8 mouse cellular contexts compared by ENCODE assay signal in genomic region chr11:4186486-4187317, GRCm38 (mm10). TPM values are rescaled to one million over a fixed set of nuclear protein-coding genes. Genes with fewer than 3 reads are reported as not detected.
A peak's percentile ranks its signal among the peaks of the same experiment; 100 is the strongest.
DNase-seq lines count a peak whose midpoint lies in the region; ATAC-seq and TF ChIP-seq lines count a peak whose summit lies in the region.

TSS of gene Tbc1d10a (plus strand) at chr11:4186789.

- H3K9me3 ChIP-seq in MEL (replicated peaks; ENCODE audit: insufficient read depth, low read length) = no peaks in the 10 kb centered on the region
- H3K9me3 ChIP-seq in forebrain, postnatal 0 days (ENCODE audit: low read length) = no peaks in the 10 kb centered on the region
- no peaks in the 10 kb centered on the region for H3K9me3 ChIP-seq in lung, embryonic 15.5 days

- peak within 1 kb of the TSS; percentile 83 to 91 for H3K4me3 ChIP-seq in MEL (ENCODE audit: control insufficient read depth in 1 of 2, insufficient read depth in 1 of 2, low read depth in 2 of 2, low read length in 2 of 2)
- peak within 1 kb of the TSS; percentile 90 for H3K4me3 ChIP-seq in cerebellum, adult 2 months (replicated peaks; ENCODE audit: insufficient read depth, low read depth, low read length)
- peak within 1 kb of the TSS; percentile 70 for H3K4me3 ChIP-seq in forebrain, postnatal 0 days (ENCODE audit: low read depth, low read length)
- H3K4me3 ChIP-seq in lung, embryonic 15.5 days = peak within 1 kb of the TSS; percentile 67

- H3K79me2 ChIP-seq in MEL (ENCODE audit: control insufficient read depth, insufficient read depth, low read length, poor library complexity) = peaks cover 8% of the 10 kb centered on the region

- WGBS in cerebellum, adult 2 months = 1% methylated on average over 66 of the region's 71 CpGs
- WGBS in forebrain, postnatal 0 days = under 1% methylated on average over 62 of the region's 71 CpGs
- under 1% methylated on average over 71 of the region's 71 CpGs for WGBS in lung, embryonic 15.5 days

- peaks cover 9 to 11% of the 10 kb centered on the region in 2 experiments for H3K36me3 ChIP-seq in MEL (ENCODE audit: control insufficient read depth in 1 of 2, insufficient read depth in 2 of 2, low read length in 2 of 2)
- H3K36me3 ChIP-seq in forebrain, postnatal 0 days (ENCODE audit: insufficient read depth) = peaks cover 18% of the 10 kb centered on the region
- H3K36me3 ChIP-seq in lung, embryonic 15.5 days = peaks cover 9% of the 10 kb centered on the region

- peak; percentile 99 for DNase-seq in MEL (ENCODE audit: low read depth, low spot score)
- DNase-seq in cerebellum, adult 2 months = peak; percentile 98 to 99
- peak; percentile 98 for DNase-seq in forebrain, postnatal 0 days
- DNase-seq in heart, postnatal 4 days = peak; percentile 99
- DNase-seq in layer of hippocampus, adult 8-10 months (ENCODE audit: low spot score in 2 of 2) = peak; percentile 97
- DNase-seq in ovary, adult 18-20 months (ENCODE audit: low spot score) = peak; percentile 98
- peak; percentile 99 for DNase-seq in thymus, postnatal 0 days (ENCODE audit: low spot score)

- H3K9ac ChIP-seq in MEL (ENCODE audit: control insufficient read depth, low read depth, low read length, poor library complexity, severe bottlenecking) = peak within 1 kb of the TSS; percentile 85
- peak within 1 kb of the TSS; percentile 86 for H3K9ac ChIP-seq in forebrain, postnatal 0 days
- H3K9ac ChIP-seq in lung, embryonic 15.5 days = peak within 1 kb of the TSS; percentile 83

- TF ChIP-seq RAD21 in MEL (IDR thresholded peaks at IDR 0.05; ENCODE audit: low read depth, low read length) = no peak

- H3K4me1 ChIP-seq in MEL (ENCODE audit: control insufficient read depth in 1 of 2, insufficient read depth in 2 of 2, low read length in 2 of 2) = peaks cover 0 to 10% of the 10 kb centered on the region in 2 experiments; a peak in 3 of 4 replicates
- H3K4me1 ChIP-seq in cerebellum, adult 2 months (ENCODE audit: control insufficient read depth, insufficient read depth, low read length) = peaks cover 9% of the 10 kb centered on the region; the same call in 1 of the 2 replicates
- peaks cover 7% of the 10 kb centered on the region; the same call in 1 of the 2 replicates for H3K4me1 ChIP-seq in forebrain, postnatal 0 days (ENCODE audit: insufficient read depth)
- peaks cover 15% of the 10 kb centered on the region for H3K4me1 ChIP-seq in lung, embryonic 15.5 days

- ATAC-seq in forebrain, postnatal 0 days = peak; percentile 99
- ATAC-seq in lung, embryonic 15.5 days (ENCODE audit: borderline replicate concordance, extremely low read depth, low FRiP score, low TSS enrichment) = peak; percentile 99

- 0 out of 6 replicates have a peak, but pooled peaks of 1 of the 3 experiments have one; percentile 5 for TF ChIP-seq CTCF in MEL (IDR thresholded peaks at IDR 0.05 in 2 of 3, conservative IDR thresholded peaks at IDR 0.05 in 1 of 3; ENCODE audit: control insufficient read depth in 1 of 3, insufficient read depth in 1 of 3, low read depth in 2 of 3, low read length in 3 of 3, poor library complexity in 1 of 3, severe bottlenecking in 1 of 3)
- no peak for TF ChIP-seq CTCF in cerebellum, adult 2 months (IDR thresholded peaks at IDR 0.05; ENCODE audit: borderline replicate concordance, insufficient read depth, low read depth, low read length)
- TF ChIP-seq CTCF in forebrain, postnatal 0 days (IDR thresholded peaks at IDR 0.05; ENCODE audit: low read depth) = no peak

- no peak within 1 kb of the TSS for H3K27ac ChIP-seq in MEL (ENCODE audit: control insufficient read depth, low read depth, low read length)
- H3K27ac ChIP-seq in cerebellum, adult 2 months (ENCODE audit: insufficient read depth, low read length) = peak within 1 kb of the TSS; percentile 44; the same call in 1 of the 2 replicates
- peak within 1 kb of the TSS; percentile 72 for H3K27ac ChIP-seq in forebrain, postnatal 0 days (ENCODE audit: low read depth, low read length)
- H3K27ac ChIP-seq in lung, embryonic 15.5 days = peak within 1 kb of the TSS; percentile 32; the same call in 1 of the 2 replicates

- no peaks in the 10 kb centered on the region for H3K27me3 ChIP-seq in MEL (ENCODE audit: control insufficient read depth in 1 of 2, insufficient read depth in 2 of 2, low read length in 2 of 2)
- H3K27me3 ChIP-seq in cerebellum, adult 2 months (ENCODE audit: control insufficient read depth, insufficient read depth, low read length) = no peaks in the 10 kb centered on the region
- H3K27me3 ChIP-seq in forebrain, postnatal 0 days (ENCODE audit: insufficient read depth, low read length) = no peaks in the 10 kb centered on the region
- H3K27me3 ChIP-seq in lung, embryonic 15.5 days = no peaks in the 10 kb centered on the region

- no peak for TF ChIP-seq EP300 in MEL (IDR thresholded peaks at IDR 0.05; ENCODE audit: low read depth in 1 of 2, low read length in 2 of 2)

- H3K4me2 ChIP-seq in forebrain, postnatal 0 days (ENCODE audit: low read depth) = peak within 1 kb of the TSS; percentile 70
- peak within 1 kb of the TSS; percentile 80 for H3K4me2 ChIP-seq in lung, embryonic 15.5 days

- TF ChIP-seq POLR2A in MEL (IDR thresholded peaks at IDR 0.05; ENCODE audit: control insufficient read depth in 1 of 2, insufficient read depth in 1 of 2, low read depth in 1 of 2, low read length in 2 of 2, poor library complexity in 1 of 2) = peak; percentile 85 to 97
- TF ChIP-seq POLR2A in cerebellum, adult 2 months (IDR thresholded peaks at IDR 0.05; ENCODE audit: borderline replicate concordance, insufficient read depth, low read length) = peak; percentile 74

TF ChIP-seq in MEL, 35 proteins besides CTCF, POLR2A, EP300 and RAD21 (continues in another document):
- TF ChIP-seq E2F4 (IDR thresholded peaks at IDR 0.05; ENCODE audit: borderline replicate concordance, low read depth, low read length) = no peak
- no peak for TF ChIP-seq MYC (IDR thresholded peaks at IDR 0.05; ENCODE audit: low read depth, low read length)
- TF ChIP-seq ZKSCAN1 (IDR thresholded peaks at IDR 0.05; ENCODE audit: low read depth, low read length) = no peak
- TF ChIP-seq MAX (IDR thresholded peaks at IDR 0.05; ENCODE audit: low read length) = peak; percentile 38; the same call in 1 of the 2 replicates
- TF ChIP-seq GABPA (IDR thresholded peaks at IDR 0.05; ENCODE audit: low read depth, low read length) = no peak
- TF ChIP-seq MAZ (IDR thresholded peaks at IDR 0.05; ENCODE audit: low read depth, low read length) = peak; percentile 71; the same call in 1 of the 2 replicates
- peak; percentile 25 for TF ChIP-seq MXI1 (IDR thresholded peaks at IDR 0.05; ENCODE audit: low read depth, low read length)
- 0 out of 2 replicates have a peak, but pooled peaks have one; percentile 9 for TF ChIP-seq SMC3 (IDR thresholded peaks at IDR 0.05; ENCODE audit: low read depth, low read length)
- no peak for TF ChIP-seq ZC3H11A (IDR thresholded peaks at IDR 0.05; ENCODE audit: low read depth, low read length)
- no peak for TF ChIP-seq ZNF384 (IDR thresholded peaks at IDR 0.05; ENCODE audit: low read depth, low read length)
- no peak for TF ChIP-seq MYB (IDR thresholded peaks at IDR 0.05; ENCODE audit: low read depth, low read length)
- TF ChIP-seq GATA1 (IDR thresholded peaks at IDR 0.05; ENCODE audit: low read depth, low read length) = no peak
- no peak for TF ChIP-seq NRF1 (IDR thresholded peaks at IDR 0.05; ENCODE audit: insufficient read depth, low read depth, low read length, poor library complexity, severe bottlenecking)
- TF ChIP-seq POLR2AphosphoS5 (IDR thresholded peaks at IDR 0.05; ENCODE audit: borderline replicate concordance, low read depth, low read length) = no peak
- TF ChIP-seq CHD1 (IDR thresholded peaks at IDR 0.05; ENCODE audit: low read depth, low read length) = no peak
- TF ChIP-seq TCF12 (IDR thresholded peaks at IDR 0.05; ENCODE audit: low read depth, low read length) = no peak; the same call in 1 of the 2 replicates
- TF ChIP-seq ETS1 (IDR thresholded peaks at IDR 0.05; ENCODE audit: low read depth, low read length) = no peak
- peak; percentile 79 for TF ChIP-seq SIN3A (IDR thresholded peaks at IDR 0.05; ENCODE audit: low read length)
- TF ChIP-seq HCFC1 (IDR thresholded peaks at IDR 0.05; ENCODE audit: low read depth, low read length) = peak; percentile 75
- peak; percentile 92; the same call in 1 of the 2 replicates for TF ChIP-seq UBTF (IDR thresholded peaks at IDR 0.05; ENCODE audit: borderline replicate concordance, insufficient read depth, low read depth, low read length)
- TF ChIP-seq USF2 (IDR thresholded peaks at IDR 0.05; ENCODE audit: borderline replicate concordance in 1 of 2, insufficient read depth in 1 of 2, low read depth in 1 of 2, low read length in 2 of 2) = no peak
- no peak for TF ChIP-seq JUND (IDR thresholded peaks at IDR 0.05; ENCODE audit: low read depth, low read length)
- TF ChIP-seq TAL1 (IDR thresholded peaks at IDR 0.05; ENCODE audit: low read length) = no peak
- no peak for TF ChIP-seq MEF2A (IDR thresholded peaks at IDR 0.05; ENCODE audit: extremely low read depth, insufficient replicate concordance, low read depth, low read length, poor library complexity, severe bottlenecking)
- no peak for TF ChIP-seq MAFK (IDR thresholded peaks at IDR 0.05; ENCODE audit: borderline replicate concordance, low read depth, low read length)
- peak; percentile 97 for TF ChIP-seq ELF1 (IDR thresholded peaks at IDR 0.05; ENCODE audit: low read depth, low read length)
- peak; percentile 52; the same call in 1 of the 2 replicates for TF ChIP-seq CHD2 (IDR thresholded peaks at IDR 0.05; ENCODE audit: low read length)
- TF ChIP-seq TBP (IDR thresholded peaks at IDR 0.05; ENCODE audit: low read depth, low read length) = 0 out of 2 replicates have a peak, but pooled peaks have one; percentile 42
- TF ChIP-seq BHLHE40 (IDR thresholded peaks at IDR 0.05; ENCODE audit: borderline replicate concordance, low read depth, low read length) = no peak
- TF ChIP-seq ZMIZ1 (IDR thresholded peaks at IDR 0.05; ENCODE audit: low read depth, low read length) = peak; percentile 93

RNA-seq across cellular contexts. Expression of gene Tbc1d10a, which starts in this region (rescaled TPM):
- total RNA-seq in MEL (2012; rRNA removed) = 26.3 and 27.4 TPM in 2 replicates
- 10 to 100 TPM in 1 of 2 experiments, not detected in 1; 23.0 TPM for polyA plus RNA-seq in MEL (2012; ENCODE audit: insufficient read depth in 1 of 2, insufficient read length in 2 of 2, low read depth in 1 of 2, low replicate concordance in 2 of 2, missing spikeins in 1 of 2)
- 33.3 and 34.1 TPM in 2 replicates for polyA plus RNA-seq in cerebellum, adult 2 months (2012; rRNA removed)
- 41.9 and 42.0 TPM in 2 replicates for total RNA-seq in forebrain, postnatal 0 days (2014; rRNA removed)
- polyA plus RNA-seq in forebrain, postnatal 0 days (2015; fragmentation: Nextera tagmentation; extraction: Ambion mirVana) = 33.1 and 37.6 TPM in 2 replicates
- total RNA-seq in heart, postnatal 4 days (2021) = 10 to 100 TPM; 10.9 to 11.8 TPM
- 10 to 100 TPM; 26.7 to 31.7 (median 28.8) TPM for total RNA-seq in layer of hippocampus, adult 8-10 months (2022)
- polyA plus RNA-seq in lung, embryonic 15.5 days (2015; fragmentation: Nextera tagmentation; extraction: Ambion mirVana) = 32.3 and 34.2 TPM in 2 replicates
- 50.1 and 58.2 TPM in 2 replicates for polyA plus RNA-seq in thymus, postnatal 0 days (2015; fragmentation: Nextera tagmentation; extraction: Ambion mirVana)
